Mouse (Mus musculus) left cerebral cortex, postnatal 4 days (tissue): ENCODE measurements around the gene Igsf23. TPM values are rescaled to one million over a fixed set of nuclear protein-coding genes. Genes with fewer than 3 reads are reported as not detected.

Experiments
- DNase-seq: peaks from one replicate; pipeline ENCODE4 v3.0.0-alpha.2; 2022
- intact Hi-C: fragments of 180-260 bp; cut with DNase I; formaldehyde crosslinking; loops from one replicate; pipeline ENCODE4 v1.15.1; 2025
- total RNA-seq, 2 experiments: library from RNA; stranded (reverse); gene quantifications; 2 replicates each; pipeline ENCODE4 v1.2.3; 2021

Igsf23 gene
- total RNA-seq, 2 experiments from 2014 or later = not detected

DNA sequence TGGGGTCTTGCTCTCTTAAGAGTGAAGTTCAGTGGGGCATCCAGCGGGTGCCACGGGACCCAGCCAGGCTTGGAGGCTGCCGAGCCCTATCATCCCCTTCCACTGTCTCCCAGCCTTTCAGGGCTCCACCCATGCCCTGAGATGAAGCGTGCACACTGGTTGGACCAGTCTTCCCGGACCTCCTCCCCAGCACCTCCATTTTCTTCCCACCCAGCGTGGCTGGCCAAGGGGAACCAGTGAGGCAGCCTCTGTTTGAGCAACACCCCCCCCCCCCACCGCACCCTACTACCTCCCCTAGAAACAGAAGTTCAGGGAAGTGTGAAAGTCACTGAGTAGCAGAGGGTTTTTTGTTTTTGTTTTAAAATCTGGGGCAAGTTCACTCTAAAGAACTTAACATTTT is 62.7 kb downstream of the Igsf23 start, which contains the start of gene Ceacam19:
Gene Ceacam19, minus strand, starts transcription at position 117 of the 400 bp plus-strand sequence.
- intact Hi-C loops = no loop called here

More for the DNA sequence above, 62.7 kb downstream of the Igsf23 start, which contains the start of gene Ceacam19:
- no peak for DNase-seq

Other genes starting within 250 kb of the Igsf23 start
- gene Tomm40, start 235.3 kb downstream of the Igsf23 start, total RNA-seq = 100 to 1,000 TPM in 1 of 2 experiments, 10 to 100 TPM in 1; 95.8 to 104 TPM
- 10 to 100 TPM; 35.7 to 36.4 TPM for gene Nectin2, start 200.3 kb downstream of the Igsf23 start, total RNA-seq
- gene Bcam, start 179.7 kb downstream of the Igsf23 start, total RNA-seq = 1 to 10 TPM; 6.8 to 7.4 TPM
- under 1 TPM in 1 of 2 experiments, not detected in 1; 0.93 TPM for gene Cblc, start 153.9 kb downstream of the Igsf23 start, total RNA-seq
- 1 to 10 TPM in 1 of 2 experiments, under 1 TPM in 1; 0.76 to 1.3 TPM for gene Bcl3, start 128.0 kb downstream of the Igsf23 start, total RNA-seq
- gene Gm19345, start 98.8 kb downstream of the Igsf23 start, total RNA-seq = 10 to 100 TPM; 14.8 to 15.9 TPM
- gene Ceacam16, start 89.5 kb downstream of the Igsf23 start, total RNA-seq = not detected
- not detected for gene Ceacam19, start 62.8 kb downstream of the Igsf23 start, total RNA-seq
- 10 to 100 TPM; 14.6 to 18.8 TPM for gene Pvr, start 29.6 kb downstream of the Igsf23 start, total RNA-seq
- gene Ceacam20, start 14.7 kb upstream of the Igsf23 start, total RNA-seq = not detected
- not detected for gene Nlrp9b, start 40.7 kb upstream of the Igsf23 start, total RNA-seq
- gene Vmn1r91, start 148.9 kb upstream of the Igsf23 start, total RNA-seq = not detected
- not detected for gene Gm16442, start 171.8 kb upstream of the Igsf23 start, total RNA-seq
- not detected for gene Vmn1r93, start 188.3 kb upstream of the Igsf23 start, total RNA-seq
- not detected for gene Vmn1r94, start 217.6 kb upstream of the Igsf23 start, total RNA-seq
- not detected for gene Vmn1r95, start 243.0 kb upstream of the Igsf23 start, total RNA-seq